Mouse (Mus musculus) left cerebral cortex, adult 6 months (tissue): Measurements from ENCODE around the gene Gm1993. TPM values are rescaled to one million over a fixed set of nuclear protein-coding genes. Genes with fewer than 3 reads are reported as not detected.

Experiments
- long read RNA-seq, 2 experiments: library from polyadenylated mRNA; unstranded; transcript quantifications; one replicate each; pipeline ENCODE4 v2.0.0; 2019 to 2020
- polyA plus RNA-seq: library from polyadenylated mRNA; unstranded; fragments of <200 nt; fragmentation: Nextera tagmentation; gene quantifications from 2 replicates; pipeline ENCODE4 v1.2.3, GENCODE M21; 2021

Gm1993 gene
- polyA plus RNA-seq: not detected in 2 replicates
- long read RNA-seq, experiment 1: 0 reads
- long read RNA-seq, experiment 2: 0 reads

DNA sequence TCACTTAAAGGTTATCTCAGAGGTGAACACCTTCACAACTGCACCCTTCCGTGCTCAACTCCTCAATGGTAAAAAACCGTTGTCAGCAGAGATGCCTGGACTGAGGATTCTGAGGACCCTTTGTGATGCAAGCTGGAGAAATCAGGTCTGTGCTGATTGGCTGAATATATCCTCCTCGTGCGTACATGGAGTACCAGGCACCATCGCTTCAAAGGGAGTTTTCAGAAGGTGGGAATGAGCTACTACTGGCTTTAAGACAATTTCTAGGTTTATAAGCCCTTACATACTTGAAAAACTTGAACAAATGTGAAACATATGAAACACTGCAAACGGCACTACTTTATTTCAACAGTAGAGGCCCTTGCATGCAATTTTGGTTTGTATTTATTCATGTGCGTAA lies at the start of gene Gm1993:
Gene Gm1993 (minus strand): TSS at position 101 of the 400 bp plus-strand sequence.

